Mouse (Mus musculus) liver, adult 2 months (tissue): ENCODE data around the gene Chn2. TPM values are rescaled to one million over a fixed set of nuclear protein-coding genes. Genes with fewer than 3 reads are reported as not detected.

Experiments used
- DNase-seq: peaks from one replicate; pipeline ENCODE4 v3.0.0-alpha.2; 2011; ENCODE audit warnings: low read depth, low spot score; ENCODE audit errors: extremely low read depth
- H3K27ac ChIP-seq: fragments of 200-500 bp; replicated peaks from 2 replicates; pipeline ENCODE4 v1.5.1; 2012; ENCODE audit warnings: low read depth, mild to moderate bottlenecking, control low read depth, inconsistent platforms, low read length; ENCODE audit not compliant: insufficient read depth
- H3K27me3 ChIP-seq: fragments of 200-500 bp; 2 replicates; pipeline ENCODE4 v1.6.1; 2012; ENCODE audit warnings: mild to moderate bottlenecking, moderate library complexity, low read length, inconsistent platforms; ENCODE audit not compliant: control insufficient read depth, insufficient read depth
- H3K36me3 ChIP-seq: fragments of 200-500 bp; 2 replicates; pipeline ENCODE4 v1.6.1; 2012; ENCODE audit warnings: low read length, inconsistent platforms; ENCODE audit not compliant: control insufficient read depth, insufficient read depth
- H3K4me1 ChIP-seq: fragments of 200-500 bp; 2 replicates; pipeline ENCODE4 v1.6.1; 2011; ENCODE audit warnings: low read length; ENCODE audit not compliant: control insufficient read depth, insufficient read depth
- H3K4me3 ChIP-seq: fragments of 200-500 bp; 2 replicates; pipeline ENCODE4 v1.5.1; 2011; ENCODE audit warnings: low read depth, mild to moderate bottlenecking, control low read depth, low read length, moderate library complexity; ENCODE audit not compliant: insufficient read depth
- H3K79me2 ChIP-seq: fragments of 200-500 bp; 2 replicates; pipeline ENCODE4 v1.6.1; 2012; ENCODE audit warnings: inconsistent platforms, mild to moderate bottlenecking, low read length, moderate library complexity; ENCODE audit not compliant: control insufficient read depth, insufficient read depth
- H3K9ac ChIP-seq: fragments of 200-500 bp; 2 replicates; pipeline ENCODE4 v1.6.1; 2012; ENCODE audit warnings: low read depth, mild to moderate bottlenecking, control low read depth, inconsistent platforms, low read length
- CTCF ChIP-seq: fragments of 200-500 bp; IDR thresholded peaks from 2 replicates; pipeline ENCODE4 v1.5.1; 2011; ENCODE audit warnings: low read depth, low read length, control low read depth
- POLR2A ChIP-seq: fragments of 200-500 bp; IDR thresholded peaks from 2 replicates; pipeline ENCODE4 v1.6.1; 2011; ENCODE audit warnings: low read length, control low read depth; ENCODE audit not compliant: insufficient read depth; ENCODE audit errors: extremely low read depth
- WGBS: fragments of 180-500 bp; shearing (Covaris S2); methylation state at CpG from one replicate; pipeline ENCODE4 v1.1.7; 2018; 5-methylcytosine and 5-hydroxymethylcytosine counted together
- polyA plus RNA-seq: library from polyadenylated mRNA; depleted of rRNA; stranded (reverse); fragments of >200 nt; gene quantifications from 2 replicates; pipeline ENCODE4 v1.2.3, GENCODE M21; 2012
- total RNA-seq: library from RNA; depleted of rRNA; stranded (reverse); fragments of >200 nt; gene quantifications from 2 replicates; pipeline ENCODE4 v1.2.3, GENCODE M21; 2014

Gene Chn2
- total and polyA plus RNA-seq, 2 experiments: 37.3 to 46.2 TPM

- Histone ChIP-seq H3K36me3 (no peaks in the 10 kb centered on the region), H3K4me1 (peaks cover 4% of the 10 kb centered on the region), H3K27me3 (no peaks in the 10 kb centered on the region), H3K27ac (no peak overlapping the region), H3K9ac (no peak overlapping the region), H3K79me2 (peaks cover 25% of the 10 kb centered on the region; the same call in 1 of the 2 replicates), H3K4me3 (no peak overlapping the region)
- WGBS: 94% methylated on average over 3 of the region's 3 CpGs
- no peak for DNase-seq
- TF ChIP-seq CTCF: no peak
- TF ChIP-seq POLR2A: no peak
Measured at GRCm38 (mm10) chr6:54092920-54093319, 53.6 kb downstream of the Chn2 start.

- TF ChIP-seq CTCF (no peak), POLR2A (no peak)
- H3K79me2 ChIP-seq: peaks cover 23% of the 10 kb centered on the region; the same call in 1 of the 2 replicates
- H3K27ac ChIP-seq: no peak overlapping the region
- no peaks in the 10 kb centered on the region for H3K36me3 ChIP-seq
- H3K4me3 ChIP-seq: no peak overlapping the region
- peaks cover 5% of the 10 kb centered on the region for H3K4me1 ChIP-seq
- 76% methylated on average over 6 of the region's 6 CpGs for WGBS
- no peaks in the 10 kb centered on the region for H3K27me3 ChIP-seq
- DNase-seq: no peak
- H3K9ac ChIP-seq: no peak overlapping the region
Measured at GRCm38 (mm10) chr6:54096147-54096761, 56.9 kb downstream of the Chn2 start.

- Histone ChIP-seq H3K4me3 (no peak overlapping the region), H3K36me3 (no peaks in the 10 kb centered on the region), H3K4me1 (peaks cover 5% of the 10 kb centered on the region), H3K27me3 (no peaks in the 10 kb centered on the region), H3K9ac (no peak overlapping the region), H3K27ac (no peak overlapping the region), H3K79me2 (peaks cover 19% of the 10 kb centered on the region; the same call in 1 of the 2 replicates)
- TF ChIP-seq CTCF: no peak
- no peak for TF ChIP-seq POLR2A
- DNase-seq: no peak
- 76% methylated on average over 7 of the region's 7 CpGs for WGBS
Measured at GRCm38 (mm10) chr6:54096836-54097235, 57.5 kb downstream of the Chn2 start.

- DNase-seq: no peak
- Histone ChIP-seq H3K4me1 (peaks cover 5% of the 10 kb centered on the region), H3K27me3 (no peaks in the 10 kb centered on the region), H3K79me2 (peaks cover 12% of the 10 kb centered on the region; the same call in 1 of the 2 replicates), H3K4me3 (no peak overlapping the region), H3K27ac (no peak overlapping the region), H3K9ac (no peak overlapping the region), H3K36me3 (no peaks in the 10 kb centered on the region)
- WGBS: 94% methylated on average over 6 of the region's 6 CpGs
- TF ChIP-seq POLR2A: no peak
- TF ChIP-seq CTCF: no peak
Measured at GRCm38 (mm10) chr6:54098339-54098738, 59.0 kb downstream of the Chn2 start.

GRCm38 (mm10) chr6:54099659-54100058 lies 60.3 kb downstream of the Chn2 start:
- H3K27me3 ChIP-seq: no peaks in the 10 kb centered on the region
- DNase-seq: no peak
- no peak overlapping the region for H3K4me3 ChIP-seq

GRCm38 (mm10) chr6:54102210-54102609 lies 62.9 kb downstream of the Chn2 start:
- Histone ChIP-seq H3K4me3 (no peak overlapping the region), H3K27ac (no peak overlapping the region), H3K27me3 (no peaks in the 10 kb centered on the region), H3K4me1 (peaks cover 5% of the 10 kb centered on the region), H3K36me3 (no peaks in the 10 kb centered on the region), H3K79me2 (peaks cover 25% of the 10 kb centered on the region; the same call in 1 of the 2 replicates), H3K9ac (no peak overlapping the region)
- TF ChIP-seq POLR2A: no peak
- no peak for TF ChIP-seq CTCF
- WGBS: 85% methylated on average over 4 of the region's 4 CpGs
- DNase-seq: no peak

More at GRCm38 (mm10) chr6:54099659-54100058, 60.3 kb downstream of the Chn2 start:
- peaks cover 5% of the 10 kb centered on the region for H3K4me1 ChIP-seq
- no peaks in the 10 kb centered on the region for H3K36me3 ChIP-seq
- H3K27ac ChIP-seq: no peak overlapping the region
- peaks cover 12% of the 10 kb centered on the region; the same call in 1 of the 2 replicates for H3K79me2 ChIP-seq
- WGBS: 25% methylated on average over 6 of the region's 6 CpGs
- no peak for TF ChIP-seq POLR2A
- no peak for TF ChIP-seq CTCF
- no peak overlapping the region for H3K9ac ChIP-seq
